Mouse (Mus musculus) inflammation-experienced regulatory T-cells, adult 6 months (primary cell): ENCODE measurements around the gene Igsf6. TPM values are rescaled to one million over a fixed set of nuclear protein-coding genes. Genes with fewer than 3 reads are reported as not detected.
"Not testable (repeated sequence)": the region's sequence is repeated elsewhere in the genome, so short reads cannot be mapped to it uniquely, and the experiment has no call there.

Experiments used
- ATAC-seq: one replicate; pipeline ENCODE4 v1.8.0; 2017
- polyA plus RNA-seq, 3 experiments: library from polyadenylated mRNA; unstranded; fragments of 100-300 nt; shearing (Covaris generic); gene quantifications; one replicate each; pipeline ENCODE4 v1.2.1; 2017

Gene Igsf6
- polyA plus RNA-seq, 3 experiments from 2014 or later = 0.26 to 2.6 (median 0.61) TPM

- no peak for ATAC-seq
These were observed 21.3 kb downstream of the Igsf6 start for GRCm38 (mm10) chr7:121053071-121053470.

DNA sequence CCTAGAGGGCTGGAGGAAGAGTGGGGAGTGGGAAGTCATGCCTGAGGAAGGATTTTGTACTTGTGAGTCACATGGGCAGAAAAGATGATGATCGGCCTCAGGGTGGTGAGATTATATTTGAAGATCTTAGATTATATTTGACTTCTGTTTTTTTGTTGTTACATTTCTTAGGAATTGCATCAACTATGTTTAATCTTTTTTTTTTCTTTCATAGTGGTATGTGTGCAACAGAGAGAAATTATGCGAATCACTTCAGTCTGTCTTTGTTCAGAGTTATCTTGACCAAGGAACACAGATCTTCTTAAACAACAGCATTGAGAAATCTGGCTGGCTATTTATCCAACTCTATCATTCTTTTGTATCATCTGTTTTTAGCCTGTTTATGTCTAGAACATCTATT, 26.7 kb downstream of the Igsf6 start:
- ATAC-seq = no peak

DNA sequence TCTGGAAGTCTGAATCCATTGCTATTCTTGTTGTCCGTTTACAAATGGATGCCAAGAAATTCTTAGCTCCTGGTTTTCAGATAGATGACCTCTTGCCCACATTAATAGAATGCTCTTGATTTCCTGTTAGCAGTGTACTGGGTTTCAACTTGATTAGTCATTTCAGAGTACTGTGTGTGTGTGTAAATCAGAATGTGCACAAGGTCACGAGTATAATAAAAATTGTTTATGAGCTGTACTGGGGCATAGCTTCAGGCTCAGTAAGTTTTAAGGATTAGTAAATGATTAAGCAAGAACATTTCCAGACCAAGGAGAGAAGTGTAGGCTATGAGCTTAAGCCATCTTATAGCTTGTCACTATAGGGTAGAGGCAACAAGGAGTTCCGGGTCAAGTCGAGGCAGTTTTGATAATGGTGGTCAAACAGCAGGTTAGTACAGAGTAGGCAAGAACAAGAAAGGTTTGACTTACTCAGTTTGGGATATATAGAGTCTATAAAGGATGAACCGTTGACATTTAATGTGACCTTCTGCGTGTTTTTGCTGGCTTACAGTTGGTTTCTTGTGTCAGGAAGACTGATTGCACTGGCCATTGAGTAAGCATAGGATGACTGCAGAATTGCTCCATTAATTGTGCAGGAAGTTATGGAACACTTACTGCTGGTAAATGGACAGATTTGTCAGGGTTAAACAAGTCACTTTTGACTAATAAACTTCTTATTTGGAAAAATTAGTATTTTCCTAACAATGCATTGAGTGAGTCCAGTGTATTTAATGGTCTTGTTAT, 28.5 kb downstream of the Igsf6 start:
- no peak for ATAC-seq

- no peak for ATAC-seq
These were observed 30.1 kb downstream of the Igsf6 start for GRCm38 (mm10) chr7:121044251-121044650.

- ATAC-seq = no peak
These were observed 30.9 kb downstream of the Igsf6 start for GRCm38 (mm10) chr7:121043510-121043909.

DNA sequence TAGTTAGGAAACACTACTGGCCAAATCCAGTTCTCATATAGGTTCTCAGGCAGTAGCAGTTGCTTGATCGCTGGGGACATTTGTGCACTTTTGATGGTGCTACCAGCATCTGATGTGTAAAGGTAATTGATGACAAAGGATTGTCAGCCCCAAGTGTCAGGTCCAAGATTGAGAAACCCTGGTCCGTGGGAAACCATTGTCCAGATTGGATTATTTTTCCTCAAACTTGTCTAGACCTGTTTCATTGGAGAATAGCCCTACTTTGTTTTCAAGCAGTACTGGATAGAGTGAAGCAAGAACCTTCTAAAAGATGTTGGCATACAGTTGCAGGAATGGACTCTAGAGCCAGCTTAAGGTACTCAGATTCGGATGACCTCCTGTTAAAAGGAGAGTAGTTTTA, 31.4 kb downstream of the Igsf6 start:
- no peak for ATAC-seq

DNA sequence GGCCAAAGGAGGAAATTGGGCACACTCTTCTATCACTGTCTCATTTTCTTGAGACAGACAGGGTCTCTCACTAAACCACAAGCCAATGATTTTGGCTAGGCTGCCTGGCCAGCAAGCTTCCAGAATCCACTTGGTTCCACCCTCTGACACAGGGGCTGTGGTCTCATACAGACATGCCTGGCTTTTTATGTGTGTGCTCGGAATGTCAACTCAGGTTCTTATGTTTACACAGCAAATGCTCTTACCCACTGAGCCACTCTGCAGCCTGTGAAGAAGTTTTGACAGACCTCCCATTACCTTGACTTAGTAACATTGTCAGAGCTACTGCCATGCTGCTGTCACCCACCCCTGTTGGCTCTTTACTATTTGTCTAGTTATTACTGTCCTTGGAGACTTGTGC, 32.4 kb downstream of the Igsf6 start:
- ATAC-seq = no peak

DNA sequence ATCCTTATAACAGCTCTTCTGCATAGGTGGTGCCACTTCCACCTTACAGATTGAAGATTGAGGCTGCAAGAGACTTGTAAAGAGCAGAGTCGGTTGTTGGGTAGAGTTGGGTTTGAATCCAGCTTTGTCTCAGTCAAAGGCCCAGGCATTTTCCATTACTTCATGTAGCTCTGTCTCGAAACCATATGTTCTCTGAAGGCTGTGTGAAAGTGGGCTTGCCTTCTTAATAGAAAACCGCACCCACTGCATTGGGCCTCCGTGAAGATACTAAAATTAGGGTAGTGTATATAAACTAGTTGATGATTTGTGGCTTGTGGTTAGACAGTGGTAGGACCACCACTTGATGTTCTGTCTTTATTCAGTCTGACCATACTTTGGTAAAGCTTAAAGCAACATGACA, 33.8 kb downstream of the Igsf6 start:
- ATAC-seq = no peak

DNA sequence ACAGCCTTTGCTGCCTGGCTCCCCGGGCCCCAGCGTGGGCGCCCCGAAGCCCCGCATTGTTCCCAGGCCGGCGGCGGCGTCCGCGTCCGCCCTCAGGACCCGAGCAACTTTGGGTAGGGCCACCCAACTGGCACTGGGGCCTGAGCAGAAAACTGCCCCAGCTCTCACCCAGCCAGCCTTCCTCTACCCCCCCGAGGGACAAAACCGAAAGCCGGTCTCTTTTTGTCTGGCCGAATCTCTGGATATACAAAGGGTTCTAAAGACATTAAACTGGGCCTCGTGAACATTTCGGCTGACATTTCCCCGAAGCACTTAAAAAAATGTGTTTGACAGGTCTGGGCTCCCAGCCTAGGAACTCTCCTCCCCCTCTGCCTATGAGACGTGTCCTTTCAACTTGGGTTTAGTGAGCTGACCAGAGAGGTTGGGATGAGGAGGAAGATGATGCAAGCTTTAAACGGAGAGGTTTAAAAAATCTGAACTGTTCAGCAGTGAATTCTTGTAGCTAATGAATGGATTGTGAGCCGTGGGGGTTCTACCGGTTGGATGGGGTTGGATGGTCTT, 39.1 kb downstream of the Igsf6 start:
- ATAC-seq = no peak

DNA sequence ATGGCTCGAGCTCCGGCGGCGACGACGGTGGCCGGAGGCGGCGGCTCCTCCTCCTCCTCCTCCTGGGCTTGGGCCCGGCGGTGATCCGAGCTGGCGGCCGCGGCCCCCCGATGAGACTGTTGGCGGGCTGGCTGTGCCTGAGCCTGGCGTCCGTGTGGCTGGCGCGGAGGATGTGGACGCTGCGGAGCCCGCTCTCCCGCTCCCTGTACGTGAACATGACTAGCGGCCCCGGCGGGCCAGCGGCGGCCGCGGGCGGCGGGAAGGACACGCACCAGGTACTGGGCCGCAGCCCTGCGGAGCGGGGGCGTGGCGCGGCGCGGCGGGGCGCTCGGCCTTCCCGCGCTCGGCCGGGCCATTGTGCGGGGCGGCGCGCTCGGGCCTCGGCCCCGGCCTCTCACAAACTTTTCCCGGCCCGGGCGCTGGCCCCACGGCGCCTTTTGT, 39.7 kb downstream of the Igsf6 start:
- peak; percentile 41 for ATAC-seq

GRCm38 (mm10) chr7:121033856-121034652, 40.3 kb downstream of the Igsf6 start, which contains the start of gene Mettl9:
Gene Mettl9 (plus strand): TSS chr7:121034445.
- peak; percentile 93 for ATAC-seq

GRCm38 (mm10) chr7:121029947-121030346, 44.4 kb downstream of the Igsf6 start:
- ATAC-seq = not testable (repeated sequence)

DNA sequence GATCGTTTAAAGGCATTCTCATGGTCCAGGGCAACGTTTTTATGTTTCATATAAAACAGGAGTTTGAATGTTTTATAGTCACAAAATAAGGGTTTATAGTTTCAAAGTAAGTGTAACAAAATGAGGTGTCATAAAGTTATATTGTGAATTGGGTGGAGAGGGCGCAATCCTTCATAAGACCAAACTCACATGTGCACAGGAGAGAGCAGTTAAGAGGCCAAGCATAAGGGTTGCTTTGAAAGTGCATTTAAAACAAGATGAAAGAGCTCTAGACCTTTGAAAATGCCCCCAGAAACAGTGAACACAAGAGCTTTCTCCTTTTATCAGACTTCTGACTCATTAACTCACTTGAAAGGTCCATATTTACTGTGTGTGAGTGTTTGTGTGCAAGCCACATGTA, 48.1 kb downstream of the Igsf6 start:
- ATAC-seq = no peak

DNA sequence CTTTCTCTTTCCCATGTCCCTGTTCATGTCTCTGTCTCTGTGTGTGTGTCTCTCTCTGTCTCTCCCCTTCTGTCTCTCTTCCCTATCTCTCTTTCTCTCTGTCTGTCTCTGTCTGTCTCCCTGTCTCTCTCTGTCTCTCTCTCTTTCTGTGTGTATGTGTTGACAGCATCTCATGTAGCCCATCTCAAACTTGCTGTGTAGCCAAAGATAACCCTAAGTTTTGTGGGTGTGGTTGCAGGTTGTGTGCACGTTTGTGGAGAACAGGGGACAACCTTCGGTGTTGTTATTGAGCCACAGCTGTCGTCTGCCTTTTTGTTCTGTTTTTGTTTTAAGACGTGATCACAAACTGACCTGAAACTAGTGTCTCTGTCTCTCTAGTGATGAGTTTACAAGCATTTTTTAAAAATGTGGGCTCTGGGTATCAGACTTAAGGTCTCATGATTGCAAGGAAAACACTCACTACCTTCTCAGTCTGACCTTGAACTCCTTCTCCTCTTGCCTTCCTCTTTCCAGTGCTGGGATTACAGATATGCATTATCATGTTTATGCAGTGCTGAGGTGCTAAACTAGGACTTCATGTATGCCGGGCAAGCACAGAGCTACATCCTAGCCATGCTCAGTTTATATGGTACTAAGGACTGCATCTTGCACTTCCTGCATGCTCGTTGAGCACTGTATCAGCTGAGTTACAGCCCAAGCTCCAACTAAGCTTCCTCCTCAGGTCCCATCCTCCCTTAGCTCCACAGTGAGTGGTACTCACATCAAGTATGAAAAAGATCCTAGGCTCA, 49.0 kb downstream of the Igsf6 start:
- no peak for ATAC-seq

- no peak for ATAC-seq
These were observed 54.1 kb downstream of the Igsf6 start for GRCm38 (mm10) chr7:121020277-121020676.

DNA sequence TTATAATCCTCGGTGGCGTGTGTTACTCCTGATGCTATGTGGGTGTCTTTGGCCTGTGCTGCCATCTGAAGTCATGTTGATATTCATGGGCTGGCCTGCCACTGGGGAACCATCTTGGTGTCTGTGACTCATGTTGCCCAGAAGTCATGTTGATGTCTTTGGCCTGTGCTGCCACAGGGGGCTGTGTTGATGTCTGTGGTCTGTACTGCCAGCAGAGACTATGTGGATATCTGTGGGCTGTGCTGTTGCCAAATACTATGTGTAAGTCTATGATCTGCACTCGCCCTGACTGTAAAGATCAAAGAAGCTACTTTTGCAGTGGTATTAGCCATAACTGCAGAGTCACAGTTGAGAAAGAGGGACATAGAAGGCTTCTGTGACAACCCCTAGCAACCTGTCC, 55.6 kb downstream of the Igsf6 start:
- ATAC-seq = no peak

DNA sequence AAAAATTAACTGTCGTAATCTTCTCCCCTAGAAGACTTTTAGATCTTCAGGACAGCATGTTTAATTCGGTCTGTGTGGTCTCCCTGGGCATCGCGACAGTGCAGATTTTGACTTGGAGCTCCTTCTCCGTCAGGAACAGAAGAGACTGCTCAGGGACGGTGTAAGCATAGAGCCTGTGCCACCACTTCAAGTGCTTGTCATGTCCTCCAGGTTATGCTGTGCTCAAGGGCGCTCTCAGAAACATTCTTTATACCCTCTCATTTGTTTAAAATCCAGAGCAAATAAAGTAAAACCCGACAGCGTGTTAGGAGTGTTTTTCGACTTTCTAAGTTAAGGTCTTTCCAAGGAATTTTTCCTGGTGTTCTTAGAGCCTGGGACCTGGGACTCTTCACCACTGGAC, 59.9 kb downstream of the Igsf6 start:
- no peak for ATAC-seq

Other genes with a start within 250 kb of the Igsf6 start
- gene Eef2k, start 231.7 kb downstream of the Igsf6 start, polyA plus RNA-seq = 1 to 10 TPM in 2 of 3 experiments, under 1 TPM in 1; 0.73 to 2.7 (median 2.2) TPM
- gene Polr3e, start 156.8 kb downstream of the Igsf6 start, polyA plus RNA-seq = 10 to 100 TPM in 1 of 3 experiments, 1 to 10 TPM in 2; 7.0 to 10.6 (median 8.7) TPM
- gene Cdr2, start 92.3 kb downstream of the Igsf6 start, polyA plus RNA-seq = 1 to 10 TPM; 1.2 to 1.4 (median 1.3) TPM
- not detected for gene Mfsd13b, start 92.1 kb downstream of the Igsf6 start, polyA plus RNA-seq
- gene Mettl9, start 40.1 kb downstream of the Igsf6 start, polyA plus RNA-seq = 10 to 100 TPM in 1 of 3 experiments, 1 to 10 TPM in 2; 3.9 to 10.1 (median 7.1) TPM
- gene Otoa, start 7.1 kb upstream of the Igsf6 start, polyA plus RNA-seq = not detected